Mouse (Mus musculus): ENCODE results near the gene Ehmt1.

Ehmt1 gene

GRCm38 (mm10) chr2:24926345-24926964 is 7.0 kb upstream of the Ehmt1 start:
- TF ChIP-seq GATA4 (IDR thresholded peaks at IDR 0.05; ENCODE audit: insufficient replicate concordance, low read length) = no peak

- TF ChIP-seq GATA4 (IDR thresholded peaks at IDR 0.05; ENCODE audit: insufficient replicate concordance, low read length) = no peak
Measured at GRCm38 (mm10) chr2:24925284-24925683, 5.9 kb upstream of the Ehmt1 start.

DNA sequence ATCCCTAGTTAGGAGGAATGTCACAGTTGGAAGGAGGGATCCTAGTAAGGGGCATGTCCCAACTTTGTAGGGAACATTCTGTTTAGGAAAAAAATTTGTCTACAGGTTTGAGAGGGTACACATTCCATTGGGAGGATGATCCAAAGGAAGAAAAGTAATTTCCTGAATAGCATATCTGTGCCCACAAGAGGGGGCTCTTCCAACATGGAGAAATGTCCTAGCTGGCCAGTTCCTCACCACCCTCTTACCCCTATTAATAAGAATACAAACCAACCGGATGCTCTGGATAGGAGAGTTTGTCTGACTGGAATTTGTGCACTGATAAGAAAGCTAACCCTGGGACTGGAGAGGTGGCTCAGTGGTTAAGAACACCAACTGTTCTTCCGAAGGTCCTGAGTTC is 4.1 kb upstream of the Ehmt1 start:
- peak; percentile 28; the same call in 1 of the 2 replicates for TF ChIP-seq GATA4 (IDR thresholded peaks at IDR 0.05; ENCODE audit: insufficient replicate concordance, low read length)

- no peak for TF ChIP-seq GATA4 (IDR thresholded peaks at IDR 0.05; ENCODE audit: insufficient replicate concordance, low read length)
Measured at GRCm38 (mm10) chr2:24919839-24920175, 393 bp upstream of the Ehmt1 start.

GRCm38 (mm10) chr2:24914762-24915161 is 4.7 kb downstream of the Ehmt1 start:
- TF ChIP-seq GATA4 (IDR thresholded peaks at IDR 0.05; ENCODE audit: insufficient replicate concordance, low read length) = no peak

- TF ChIP-seq GATA4 (IDR thresholded peaks at IDR 0.05; ENCODE audit: insufficient replicate concordance, low read length) = no peak
Measured at GRCm38 (mm10) chr2:24912589-24912988, 6.8 kb downstream of the Ehmt1 start.

DNA sequence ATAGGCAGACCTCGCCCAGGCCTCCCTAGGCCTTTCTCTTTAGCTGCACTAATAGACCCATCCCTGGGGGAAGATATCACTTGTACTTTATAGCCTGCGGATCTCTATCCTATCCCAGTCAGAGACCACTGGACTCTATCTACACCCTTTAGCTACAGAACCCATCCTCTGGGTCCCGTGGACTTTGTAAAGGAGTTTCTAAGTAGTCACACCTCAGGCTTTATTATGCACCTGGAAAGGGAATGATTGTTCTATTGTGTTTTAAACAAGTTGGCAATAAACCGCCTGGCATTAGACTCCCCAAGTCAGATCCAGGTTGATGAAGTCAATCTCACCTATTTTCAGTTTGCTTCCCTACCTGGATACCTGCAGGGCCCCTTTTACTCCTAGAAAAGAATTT is 7.2 kb downstream of the Ehmt1 start:
- TF ChIP-seq GATA4 (IDR thresholded peaks at IDR 0.05; ENCODE audit: insufficient replicate concordance, low read length) = no peak

- TF ChIP-seq GATA4 (IDR thresholded peaks at IDR 0.05; ENCODE audit: insufficient replicate concordance, low read length) = no peak
Measured at GRCm38 (mm10) chr2:24910481-24910880, 8.9 kb downstream of the Ehmt1 start.

DNA sequence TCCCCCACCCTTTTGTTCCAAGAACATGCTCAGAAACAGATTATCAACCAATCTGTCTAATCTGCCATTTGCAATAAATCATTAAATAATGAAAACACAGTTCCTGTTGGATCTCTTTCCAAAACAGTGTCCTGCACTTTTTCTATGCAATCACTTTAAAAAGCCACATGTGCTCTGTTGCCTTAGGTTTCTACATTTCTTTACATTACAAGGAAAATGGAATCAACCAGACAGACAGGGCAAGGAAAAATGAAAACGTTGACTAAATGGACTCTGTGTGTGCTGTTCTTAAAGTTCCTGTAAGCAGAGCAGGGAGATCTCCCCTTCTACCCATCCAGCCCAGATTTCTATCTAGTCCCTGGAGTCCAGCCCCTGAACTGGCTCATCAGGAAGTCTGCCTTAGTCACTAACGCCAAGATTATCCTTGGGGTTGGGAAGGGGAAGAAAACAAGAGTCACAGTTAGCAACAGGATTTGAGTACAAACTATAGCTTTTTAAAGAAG is 13.7 kb downstream of the Ehmt1 start:
- TF ChIP-seq GATA4 (IDR thresholded peaks at IDR 0.05; ENCODE audit: insufficient replicate concordance, low read length) = no peak

- TF ChIP-seq GATA4 (IDR thresholded peaks at IDR 0.05; ENCODE audit: insufficient replicate concordance, low read length) = no peak
Measured at GRCm38 (mm10) chr2:24904823-24905652, 14.4 kb downstream of the Ehmt1 start.

DNA sequence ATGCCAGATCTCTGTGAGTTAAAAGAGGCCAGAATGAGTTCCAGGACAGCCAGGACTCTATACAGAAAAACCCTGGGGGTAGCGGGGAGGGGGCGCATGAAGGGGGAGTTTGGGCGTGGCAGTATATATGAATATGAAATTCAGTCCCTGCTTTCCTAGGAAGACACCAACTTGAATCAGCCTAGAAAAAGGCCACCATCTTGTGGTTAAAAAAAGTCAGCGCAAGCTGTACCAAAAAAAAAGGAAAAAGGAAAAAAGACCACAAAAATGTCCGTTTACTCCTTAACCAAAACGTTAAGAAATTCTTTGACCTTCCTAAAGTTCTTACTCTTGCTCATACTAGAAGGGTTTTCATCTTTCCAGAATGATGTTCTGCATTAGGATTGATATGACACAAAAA is 16.4 kb downstream of the Ehmt1 start:
- TF ChIP-seq GATA4 (IDR thresholded peaks at IDR 0.05; ENCODE audit: insufficient replicate concordance, low read length) = no peak

DNA sequence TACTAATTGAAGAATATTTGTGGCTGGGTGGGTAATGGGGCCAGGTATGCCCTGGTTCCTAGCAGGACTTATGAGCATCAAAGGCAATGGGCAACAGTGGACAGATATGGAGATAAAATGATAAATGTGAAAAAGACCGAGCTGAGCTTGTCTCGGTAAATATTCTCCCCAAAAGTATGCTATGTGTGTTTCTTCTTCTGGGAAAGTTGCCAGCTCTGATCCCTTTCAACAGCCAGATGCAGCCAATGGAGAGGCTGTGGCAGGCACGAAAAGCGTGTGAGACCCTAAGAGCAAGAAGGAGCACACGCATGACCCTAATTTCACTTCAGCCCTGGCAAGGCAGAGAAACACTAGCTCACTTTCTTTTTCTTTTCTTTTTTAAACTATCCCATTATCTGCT is 18.4 kb downstream of the Ehmt1 start:
- no peak for TF ChIP-seq GATA4 (IDR thresholded peaks at IDR 0.05; ENCODE audit: insufficient replicate concordance, low read length)

- TF ChIP-seq GATA4 (IDR thresholded peaks at IDR 0.05; ENCODE audit: insufficient replicate concordance, low read length) = no peak
Measured at GRCm38 (mm10) chr2:24899292-24899691, 20.1 kb downstream of the Ehmt1 start.

- TF ChIP-seq GATA4 (IDR thresholded peaks at IDR 0.05; ENCODE audit: insufficient replicate concordance, low read length) = no peak
Measured at GRCm38 (mm10) chr2:24896761-24897160, 22.7 kb downstream of the Ehmt1 start.

DNA sequence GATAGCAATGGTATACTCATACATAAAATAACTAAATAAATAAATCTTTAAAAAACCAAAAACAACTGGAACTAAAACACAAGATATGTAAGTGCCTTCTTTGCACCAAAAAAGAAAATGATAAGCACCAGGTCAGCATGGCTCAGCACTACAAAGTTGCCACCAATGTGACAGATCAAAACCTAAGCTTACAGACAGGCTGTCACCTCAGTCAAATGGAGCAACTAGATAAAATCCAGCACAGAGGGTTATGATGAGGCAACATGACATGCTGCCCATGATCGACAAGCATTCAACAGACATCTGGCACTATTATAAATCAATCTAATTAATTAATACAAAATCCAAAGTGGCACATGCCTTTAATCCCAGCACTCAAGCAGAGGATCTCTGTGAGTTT is 25.2 kb downstream of the Ehmt1 start:
- TF ChIP-seq GATA4 (IDR thresholded peaks at IDR 0.05; ENCODE audit: insufficient replicate concordance, low read length) = no peak

- no peak for TF ChIP-seq GATA4 (IDR thresholded peaks at IDR 0.05; ENCODE audit: insufficient replicate concordance, low read length)
Measured at GRCm38 (mm10) chr2:24892318-24892717, 27.1 kb downstream of the Ehmt1 start.
